Mouse (Mus musculus) forebrain, postnatal 0 days (tissue): ENCODE measurements at regions not wholly inside any gene's neighbourhood (a gene's known extent, or its start where the extent isn't known, plus 50 kb on each side); places are given as distances from the start of the nearest gene placed in this dataset.

Experiments
- ATAC-seq: fragments of 200-750 bp; cut with Nextera tagmentation; 2 replicates; pipeline ENCODE4 v1.8.0; 2017; ENCODE audit warnings: mild to moderate bottlenecking, moderate library complexity
- DNase-seq: peaks from one replicate; pipeline ENCODE4 v3.0.0-alpha.2; 2015
- H3K27ac ChIP-seq: fragments of 300-500 bp; sonication (generic); 2 replicates; pipeline ENCODE4 v1.5.1; 2014; ENCODE audit warnings: low read depth, mild to moderate bottlenecking, antibody characterized with exemption, low read length, moderate library complexity, mixed read lengths
- H3K27me3 ChIP-seq: fragments of 300-500 bp; sonication (generic); 2 replicates; pipeline ENCODE4 v1.6.1; 2014; ENCODE audit warnings: mild to moderate bottlenecking, low read length, mixed read lengths; ENCODE audit not compliant: insufficient read depth
- H3K36me3 ChIP-seq: fragments of 300-500 bp; sonication (generic); 2 replicates; pipeline ENCODE4 v1.6.1; 2014; ENCODE audit warnings: mild to moderate bottlenecking, moderate library complexity; ENCODE audit not compliant: insufficient read depth
- H3K4me1 ChIP-seq: fragments of 300-500 bp; sonication (generic); 2 replicates; pipeline ENCODE4 v1.6.1; 2014; ENCODE audit warnings: antibody characterized with exemption; ENCODE audit not compliant: insufficient read depth
- H3K4me2 ChIP-seq: fragments of 300-500 bp; sonication (generic); 2 replicates; pipeline ENCODE4 v1.6.1; 2014; ENCODE audit warnings: low read depth, mild to moderate bottlenecking, moderate library complexity
- H3K4me3 ChIP-seq: fragments of 300-500 bp; sonication (generic); 2 replicates; pipeline ENCODE4 v1.5.1; 2014; ENCODE audit warnings: low read depth, low read length, mixed read lengths
- H3K9ac ChIP-seq: fragments of 300-500 bp; sonication (generic); 2 replicates; pipeline ENCODE4 v1.6.1; 2014; ENCODE audit warnings: mild to moderate bottlenecking
- H3K9me3 ChIP-seq: fragments of 300-500 bp; sonication (generic); 2 replicates; pipeline ENCODE4 v1.6.1; 2016; ENCODE audit warnings: low read length
- CTCF ChIP-seq: sonication (generic); IDR thresholded peaks from 2 replicates; pipeline ENCODE4 v1.5.1; 2016; ENCODE audit warnings: antibody characterized with exemption, control low read depth, low read depth
- WGBS: fragments of 180-500 bp; shearing (Covaris S2); extraction: QIAGEN DNeasy Blood & Tissue Kit; methylation state at CpG from one replicate; pipeline ENCODE4 v1.1.7; 2014; 5-methylcytosine and 5-hydroxymethylcytosine counted together

- no peak overlapping the region for H3K27ac ChIP-seq
- H3K9me3 ChIP-seq: no peaks in the 10 kb centered on the region
- TF ChIP-seq CTCF: no peak
- ATAC-seq (no peak), DNase-seq (no peak)
- no peaks in the 10 kb centered on the region for H3K36me3 ChIP-seq
- no peaks in the 10 kb centered on the region for H3K4me1 ChIP-seq
- no peak overlapping the region for H3K9ac ChIP-seq
- no peak overlapping the region for H3K4me3 ChIP-seq
- no peak overlapping the region for H3K4me2 ChIP-seq
- no peaks in the 10 kb centered on the region for H3K27me3 ChIP-seq
These were observed 869.6 kb upstream of the Msl3l2 start for GRCm38 (mm10) chr10:55237156-55237555.

DNA sequence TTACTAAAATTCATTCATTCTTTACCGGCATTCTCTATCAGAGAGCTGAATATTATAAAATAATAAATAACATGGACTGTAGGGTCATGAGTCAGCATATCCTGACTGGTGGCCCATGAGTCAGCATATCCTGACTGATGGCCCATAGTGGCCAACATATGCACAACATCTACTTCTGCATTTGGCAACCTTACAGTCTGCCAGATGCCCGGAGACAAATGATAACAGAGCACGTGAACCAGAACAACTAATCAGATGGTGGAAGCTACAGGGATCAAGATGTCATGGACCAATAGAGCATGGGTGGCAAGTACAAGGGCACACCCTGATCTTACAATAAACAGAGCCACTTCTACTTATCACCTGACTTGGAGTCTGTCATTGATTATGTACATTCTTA, 849.4 kb upstream of the Msl3l2 start:
- H3K9me3 ChIP-seq: no peaks in the 10 kb centered on the region
- no peaks in the 10 kb centered on the region for H3K27me3 ChIP-seq
- H3K9ac ChIP-seq: no peak overlapping the region
- 92% methylated on average over 3 of the region's 3 CpGs for WGBS
- ATAC-seq: no peak
- H3K36me3 ChIP-seq: no peaks in the 10 kb centered on the region
- H3K4me3 ChIP-seq: no peak overlapping the region
- no peak for DNase-seq
- H3K4me2 ChIP-seq: no peak overlapping the region
- no peaks in the 10 kb centered on the region for H3K4me1 ChIP-seq
- no peak for TF ChIP-seq CTCF
- H3K27ac ChIP-seq: no peak overlapping the region

DNA sequence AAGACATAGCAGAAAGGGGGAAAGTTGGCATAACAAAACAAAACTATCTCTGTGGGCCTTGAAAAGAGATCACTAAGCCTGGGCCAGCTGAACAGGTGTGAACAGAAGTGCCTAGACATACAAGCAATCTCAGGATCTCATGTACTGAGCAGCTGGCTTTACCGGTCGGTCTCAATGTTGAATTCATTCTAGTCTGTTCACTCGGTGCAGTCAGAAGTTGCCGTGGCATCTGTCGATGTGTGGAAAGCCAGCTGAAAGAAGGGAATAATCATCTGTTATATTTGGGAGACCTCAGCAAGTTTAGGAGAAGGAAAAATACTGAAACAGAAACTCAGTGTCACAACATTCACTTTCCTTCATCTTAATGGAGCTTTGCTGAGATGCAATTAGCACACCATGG, 806.6 kb upstream of the Msl3l2 start:
- H3K36me3 ChIP-seq: no peaks in the 10 kb centered on the region
- no peak for TF ChIP-seq CTCF
- H3K9me3 ChIP-seq: no peaks in the 10 kb centered on the region
- no peak overlapping the region for H3K4me2 ChIP-seq
- no peaks in the 10 kb centered on the region for H3K4me1 ChIP-seq
- no peak overlapping the region for H3K9ac ChIP-seq
- H3K27ac ChIP-seq: no peak overlapping the region
- H3K27me3 ChIP-seq: no peaks in the 10 kb centered on the region
- DNase-seq (peak; percentile 13), ATAC-seq (peak; percentile 62)
- WGBS: 74% methylated on average over 5 of the region's 5 CpGs
- no peak overlapping the region for H3K4me3 ChIP-seq

DNA sequence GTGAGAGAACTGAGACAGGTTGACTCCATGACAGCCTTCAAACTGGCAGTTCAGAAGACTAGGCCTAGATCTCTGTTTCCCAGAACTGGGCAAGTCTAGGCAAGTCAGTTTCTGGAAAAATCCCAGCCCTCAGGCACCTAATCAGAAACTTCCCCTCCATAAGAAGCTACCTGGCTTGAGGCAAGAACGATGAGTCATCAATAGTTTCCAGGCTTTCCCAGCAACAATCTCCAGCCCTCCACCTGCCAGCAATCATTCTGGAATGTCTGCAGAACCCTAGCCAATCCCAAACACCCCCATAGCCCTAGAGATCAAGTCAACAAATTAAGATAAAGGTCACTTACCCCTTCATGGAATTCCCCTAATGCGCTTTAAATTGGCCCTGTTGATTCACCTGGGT, 772.9 kb upstream of the Msl3l2 start:
- H3K4me3 ChIP-seq: no peak overlapping the region
- H3K36me3 ChIP-seq: no peaks in the 10 kb centered on the region
- H3K4me2 ChIP-seq: no peak overlapping the region
- H3K27me3 ChIP-seq: no peaks in the 10 kb centered on the region
- ATAC-seq (no peak), DNase-seq (no peak)
- H3K27ac ChIP-seq: no peak overlapping the region
- WGBS: 94% methylated on average over 2 of the region's 2 CpGs
- no peaks in the 10 kb centered on the region for H3K9me3 ChIP-seq
- no peak for TF ChIP-seq CTCF
- no peaks in the 10 kb centered on the region for H3K4me1 ChIP-seq
- no peak overlapping the region for H3K9ac ChIP-seq

- Histone ChIP-seq H3K4me1 (no peaks in the 10 kb centered on the region), H3K9ac (no peak overlapping the region), H3K4me2 (no peak overlapping the region), H3K9me3 (no peaks in the 10 kb centered on the region), H3K27ac (no peak overlapping the region), H3K36me3 (no peaks in the 10 kb centered on the region), H3K4me3 (no peak overlapping the region), H3K27me3 (no peaks in the 10 kb centered on the region)
- TF ChIP-seq CTCF: no peak
- WGBS: 78% methylated on average over 3 of the region's 3 CpGs
- DNase-seq (no peak), ATAC-seq (no peak)
These were observed 770.7 kb upstream of the Msl3l2 start for GRCm38 (mm10) chr10:55335997-55336396.

- ATAC-seq (no peak), DNase-seq (no peak)
- Histone ChIP-seq H3K36me3 (no peaks in the 10 kb centered on the region), H3K4me3 (no peak overlapping the region), H3K9me3 (no peaks in the 10 kb centered on the region), H3K9ac (no peak overlapping the region), H3K27ac (no peak overlapping the region), H3K27me3 (no peaks in the 10 kb centered on the region), H3K4me1 (no peaks in the 10 kb centered on the region), H3K4me2 (no peak overlapping the region)
- 81% methylated on average over 1 of the region's 1 CpGs for WGBS
- no peak for TF ChIP-seq CTCF
These were observed 758.6 kb upstream of the Msl3l2 start for GRCm38 (mm10) chr10:55348071-55348470.
